Mouse (Mus musculus) liver, adult 2 months (tissue): ENCODE measurements around the gene Car4.

ENCODE experiments used
- CTCF ChIP-seq: fragments of 200-500 bp; IDR thresholded peaks from 2 replicates; pipeline ENCODE4 v1.5.1; 2011; ENCODE audit warnings: low read depth, low read length, control low read depth
- POLR2A ChIP-seq: fragments of 200-500 bp; IDR thresholded peaks from 2 replicates; pipeline ENCODE4 v1.6.1; 2011; ENCODE audit warnings: low read length, control low read depth; ENCODE audit not compliant: insufficient read depth; ENCODE audit errors: extremely low read depth

GRCm38 (mm10) chr11:84968775-84969174 is 11.2 kb downstream of the Car4 start:
- no peak for TF ChIP-seq CTCF
- no peak for TF ChIP-seq POLR2A
